Mouse (Mus musculus) hindbrain, embryonic 13.5 days (tissue): ENCODE results near the gene Pcx. TPM values are rescaled to one million over a fixed set of nuclear protein-coding genes. Genes with fewer than 3 reads are reported as not detected.
A peak's percentile ranks its signal among the peaks of the same experiment; 100 is the strongest.

Source experiments
- ATAC-seq: fragments of 200-750 bp; cut with Nextera tagmentation; 2 replicates; pipeline ENCODE4 v1.8.0; 2017; ENCODE audit warnings: moderate TSS enrichment; ENCODE audit not compliant: low FRiP score
- H3K27ac ChIP-seq: fragments of 300-500 bp; sonication (generic); 2 replicates; pipeline ENCODE4 v1.5.1; 2015; ENCODE audit warnings: inconsistent platforms, mild to moderate bottlenecking, moderate library complexity
- H3K27me3 ChIP-seq: fragments of 300-500 bp; sonication (generic); 2 replicates; pipeline ENCODE4 v1.6.1; 2015; ENCODE audit warnings: mild to moderate bottlenecking, inconsistent platforms
- H3K36me3 ChIP-seq: fragments of 300-500 bp; sonication (generic); 2 replicates; pipeline ENCODE4 v1.6.1; 2015; ENCODE audit warnings: mild to moderate bottlenecking, inconsistent platforms
- H3K4me1 ChIP-seq: fragments of 300-500 bp; sonication (generic); replicated peaks from 2 replicates; pipeline ENCODE4 v1.6.1; 2015; ENCODE audit warnings: inconsistent platforms
- H3K4me2 ChIP-seq: fragments of 300-500 bp; sonication (generic); 2 replicates; pipeline ENCODE4 v1.6.1; 2015; ENCODE audit warnings: inconsistent platforms, mild to moderate bottlenecking, moderate library complexity
- H3K4me3 ChIP-seq: fragments of 300-500 bp; sonication (generic); 2 replicates; pipeline ENCODE4 v1.5.1; 2015; ENCODE audit warnings: mild to moderate bottlenecking, inconsistent platforms
- H3K9ac ChIP-seq: fragments of 300-500 bp; sonication (generic); 2 replicates; pipeline ENCODE4 v1.6.1; 2015; ENCODE audit warnings: mild to moderate bottlenecking, inconsistent platforms
- H3K9me3 ChIP-seq: fragments of 300-500 bp; sonication (generic); 2 replicates; pipeline ENCODE4 v1.6.1; 2016; ENCODE audit warnings: inconsistent platforms
- WGBS: fragments of 180-500 bp; shearing (Covaris S2); methylation state at CpG from one replicate; pipeline ENCODE4 v1.1.7; 2015; 5-methylcytosine and 5-hydroxymethylcytosine counted together
- polyA plus RNA-seq: library from polyadenylated mRNA; unstranded; fragments of >200 nt; fragmentation: Nextera tagmentation; extraction: Ambion mirVana; gene quantifications from 2 replicates; pipeline ENCODE4 v1.2.1, GENCODE M21; 2015

Gene Pcx
- polyA plus RNA-seq, 1 experiment from 2014 or later, result 24.3 TPM

GRCm38 (mm10) chr19:4607406-4607805 lies 97.1 kb downstream of the Pcx start:
- Histone ChIP-seq H3K27me3 (no peaks in the 10 kb centered on the region), H3K9me3 (no peaks in the 10 kb centered on the region), H3K9ac (no peak overlapping the region), H3K36me3 (peaks cover 27% of the 10 kb centered on the region), H3K27ac (no peak overlapping the region), H3K4me1 (peaks cover 17% of the 10 kb centered on the region), H3K4me2 (no peak overlapping the region), H3K4me3 (no peak overlapping the region)
- WGBS, result 90% methylated on average over 12 of the region's 12 CpGs
- no peak for ATAC-seq

DNA sequence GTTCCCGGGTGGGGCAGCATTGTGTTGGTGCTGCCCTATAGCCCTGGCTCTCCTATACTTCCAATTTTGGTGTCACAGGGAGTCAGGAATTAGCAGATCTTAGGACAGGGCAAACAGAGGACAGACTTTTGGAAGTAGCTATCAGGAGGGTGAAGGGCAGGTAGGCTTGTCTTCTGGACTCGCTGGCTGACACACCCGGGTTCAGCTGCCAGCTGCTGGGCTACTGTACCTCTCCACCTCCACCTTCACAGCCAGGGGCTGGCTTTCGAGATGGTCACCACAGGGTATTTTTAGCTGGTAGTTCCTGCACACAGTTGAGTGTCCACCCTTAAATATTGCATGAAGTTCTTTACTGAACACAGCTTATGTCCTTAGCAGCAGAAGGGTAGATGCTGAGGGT lies 98.2 kb downstream of the Pcx start:
- no peak for ATAC-seq
- H3K4me3 ChIP-seq, result no peak overlapping the region
- 95% methylated on average over 4 of the region's 4 CpGs for WGBS
- peaks cover 28% of the 10 kb centered on the region for H3K4me1 ChIP-seq
- H3K36me3 ChIP-seq, result peaks cover 38% of the 10 kb centered on the region
- no peak overlapping the region for H3K27ac ChIP-seq
- no peak overlapping the region for H3K4me2 ChIP-seq
- no peaks in the 10 kb centered on the region for H3K9me3 ChIP-seq
- H3K9ac ChIP-seq, result no peak overlapping the region
- H3K27me3 ChIP-seq, result no peaks in the 10 kb centered on the region

GRCm38 (mm10) chr19:4610109-4610508 lies 99.8 kb downstream of the Pcx start:
- no peak for ATAC-seq
- no peak overlapping the region for H3K4me3 ChIP-seq
- WGBS, result 67% methylated on average over 4 of the region's 4 CpGs
- no peaks in the 10 kb centered on the region for H3K9me3 ChIP-seq
- no peak overlapping the region for H3K27ac ChIP-seq
- H3K36me3 ChIP-seq, result peaks cover 44% of the 10 kb centered on the region
- no peaks in the 10 kb centered on the region for H3K27me3 ChIP-seq
- H3K4me2 ChIP-seq, result no peak overlapping the region
- peaks cover 40% of the 10 kb centered on the region for H3K4me1 ChIP-seq
- no peak overlapping the region for H3K9ac ChIP-seq

DNA sequence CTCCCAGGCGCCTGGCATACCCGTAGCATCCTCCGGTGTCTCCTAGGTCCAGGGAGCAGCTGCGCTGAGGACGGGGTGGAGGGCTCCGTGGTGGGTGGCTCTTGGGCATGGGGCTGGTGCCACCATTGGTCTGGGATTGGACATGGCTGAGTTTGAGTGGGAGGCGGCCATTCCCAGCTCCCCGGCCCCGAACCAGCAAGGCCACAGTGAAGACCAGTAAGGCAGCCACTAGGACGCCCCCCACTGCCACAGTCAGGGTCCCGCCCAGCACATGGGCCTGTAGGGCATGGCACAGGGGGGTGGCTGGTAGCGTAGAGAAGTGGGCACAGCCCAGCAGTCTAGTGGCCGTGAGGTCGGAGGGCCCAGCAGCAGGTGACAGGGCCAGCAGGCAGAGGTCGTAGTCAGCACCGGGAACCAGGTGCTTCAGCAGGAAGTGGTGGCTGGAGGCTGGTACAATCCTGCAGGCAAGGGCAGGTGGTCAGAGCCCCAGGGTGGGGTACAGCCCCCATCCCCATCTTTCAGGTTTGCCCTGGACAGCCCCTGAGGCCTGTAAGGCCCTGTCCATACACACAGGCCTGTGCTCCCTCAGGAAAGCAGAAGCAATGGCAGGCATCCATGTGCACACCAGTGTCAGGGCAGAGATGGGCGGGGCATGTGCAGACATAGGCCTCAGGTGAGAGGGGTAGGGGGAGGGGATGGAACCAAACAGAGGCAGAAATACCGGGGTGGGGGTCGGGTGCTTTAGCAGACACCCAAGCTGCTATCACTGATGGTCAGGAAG lies 102.1 kb downstream of the Pcx start:
- H3K4me2 ChIP-seq, result peak overlapping the region; percentile 6; the same call in 1 of the 2 replicates
- H3K36me3 ChIP-seq, result peaks cover 44% of the 10 kb centered on the region
- ATAC-seq, result no peak
- no peaks in the 10 kb centered on the region for H3K9me3 ChIP-seq
- WGBS, result 90% methylated on average over 19 of the region's 19 CpGs
- peak overlapping the region; percentile 99 for H3K9ac ChIP-seq
- no peak overlapping the region for H3K4me3 ChIP-seq
- peaks cover 51% of the 10 kb centered on the region for H3K4me1 ChIP-seq
- peaks cover 6% of the 10 kb centered on the region; the same call in 1 of the 2 replicates for H3K27me3 ChIP-seq
- H3K27ac ChIP-seq, result no peak overlapping the region

GRCm38 (mm10) chr19:4613464-4614304 lies 103.4 kb downstream of the Pcx start:
- WGBS, result 89% methylated on average over 33 of the region's 33 CpGs
- no peak for ATAC-seq
- H3K9ac ChIP-seq, result peak overlapping the region; percentile 99

GRCm38 (mm10) chr19:4614305-4615150 lies 104.3 kb downstream of the Pcx start:
- Histone ChIP-seq H3K27ac (peak overlapping the region; percentile 97), H3K4me1 (peaks cover 55% of the 10 kb centered on the region), H3K9ac (peak overlapping the region; percentile 99), H3K4me2 (peak overlapping the region; percentile 85), H3K36me3 (peaks cover 44% of the 10 kb centered on the region), H3K9me3 (no peaks in the 10 kb centered on the region), H3K27me3 (peaks cover 11% of the 10 kb centered on the region; the same call in 1 of the 2 replicates), H3K4me3 (peak overlapping the region; percentile 95)
- 24% methylated on average over 34 of the region's 49 CpGs for WGBS
- ATAC-seq, result 0 out of 2 replicates have a peak, but pooled peaks have one; percentile 4

More at GRCm38 (mm10) chr19:4613464-4614304, 103.4 kb downstream of the Pcx start:
- Histone ChIP-seq H3K4me1 (peaks cover 55% of the 10 kb centered on the region), H3K27me3 (peaks cover 11% of the 10 kb centered on the region; the same call in 1 of the 2 replicates), H3K4me2 (peak overlapping the region; percentile 85), H3K36me3 (peaks cover 44% of the 10 kb centered on the region), H3K9me3 (no peaks in the 10 kb centered on the region), H3K27ac (peak overlapping the region; percentile 97), H3K4me3 (peak overlapping the region; percentile 95)

DNA sequence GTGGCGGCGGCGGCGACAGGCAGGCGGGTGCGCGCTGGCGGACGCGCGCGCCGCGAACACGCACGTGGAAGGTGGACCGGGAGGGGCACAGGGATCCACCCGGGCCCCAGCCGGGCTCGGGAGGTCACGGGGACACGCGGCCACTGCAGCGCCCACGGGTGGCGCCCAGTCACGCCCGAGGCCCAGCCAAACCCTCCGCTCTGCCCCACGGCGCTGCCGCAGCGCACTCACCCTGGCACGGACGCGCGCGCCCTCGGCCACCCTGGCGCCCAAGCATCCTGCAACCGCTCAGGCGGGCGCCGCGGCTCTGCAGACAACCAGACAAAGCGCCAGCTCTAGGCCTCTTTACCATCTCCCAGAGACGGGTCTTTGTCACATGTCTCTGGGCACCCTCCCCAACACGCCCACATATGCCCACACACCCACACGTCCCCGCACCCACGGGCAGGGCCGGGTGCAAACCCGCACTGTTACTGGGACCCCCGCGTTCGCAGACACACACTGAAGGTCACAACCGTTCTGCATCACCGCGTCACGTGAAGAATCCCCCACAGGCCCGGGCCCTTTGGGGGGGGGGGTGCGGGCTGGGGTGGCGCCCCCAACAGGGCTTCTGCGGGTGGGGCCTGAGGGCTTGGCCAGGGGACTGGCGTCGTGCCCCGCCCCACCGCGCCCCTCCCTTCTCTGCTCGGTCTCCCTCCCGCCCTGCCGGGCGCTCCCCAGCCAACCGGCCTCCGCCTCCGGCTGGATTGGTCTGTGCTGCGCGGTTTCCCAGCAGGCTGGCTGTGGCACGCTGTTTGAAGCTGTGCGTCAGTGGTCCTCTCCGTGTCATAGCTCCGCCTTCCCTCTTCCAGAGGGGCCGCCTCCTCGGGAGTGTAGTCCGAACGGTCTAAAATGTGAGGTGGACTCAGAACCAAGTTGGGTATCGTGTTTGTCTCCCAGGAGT lies 105.2 kb downstream of the Pcx start, which contains the start of gene Lrfn4:
Gene Lrfn4, minus strand, starts transcription at position 517 of the 943 bp plus-strand sequence.
- Histone ChIP-seq H3K4me2 (peak within 1 kb of the TSS; percentile 85), H3K27ac (peak within 1 kb of the TSS; percentile 97), H3K9me3 (no peaks in the 10 kb centered on the region), H3K9ac (peak within 1 kb of the TSS; percentile 99), H3K4me3 (peak within 1 kb of the TSS; percentile 95), H3K36me3 (peaks cover 40% of the 10 kb centered on the region), H3K27me3 (peaks cover 11% of the 10 kb centered on the region; the same call in 1 of the 2 replicates), H3K4me1 (peaks cover 55% of the 10 kb centered on the region)
- WGBS, result under 1% methylated on average over 87 of the region's 87 CpGs
- ATAC-seq, result peak; percentile 93

GRCm38 (mm10) chr19:4616546-4616945 lies 106.3 kb downstream of the Pcx start:
- peak overlapping the region; percentile 99; the same call in 1 of the 2 replicates for H3K9ac ChIP-seq
- H3K4me2 ChIP-seq, result no peak overlapping the region; the same call in 1 of the 2 replicates

DNA sequence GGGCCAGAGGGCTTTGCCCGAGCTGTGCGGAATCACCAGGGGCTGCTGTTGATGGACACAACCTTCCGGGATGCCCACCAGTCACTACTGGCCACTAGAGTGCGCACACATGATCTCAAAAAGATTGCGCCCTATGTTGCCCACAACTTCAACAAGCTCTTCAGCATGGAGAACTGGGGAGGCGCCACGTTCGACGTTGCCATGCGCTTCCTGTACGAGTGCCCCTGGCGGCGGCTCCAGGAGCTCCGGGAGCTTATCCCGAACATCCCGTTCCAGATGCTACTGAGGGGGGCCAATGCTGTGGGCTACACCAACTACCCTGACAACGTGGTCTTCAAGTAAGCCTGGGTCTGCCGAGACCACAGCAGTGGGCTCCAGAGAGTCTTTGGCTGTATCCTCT lies 107.9 kb downstream of the Pcx start:
- H3K9ac ChIP-seq, result no peak overlapping the region
- H3K4me2 ChIP-seq, result no peak overlapping the region
- 39% methylated on average over 18 of the region's 18 CpGs for WGBS
- H3K4me3 ChIP-seq, result no peak overlapping the region
- no peak for ATAC-seq
- H3K9me3 ChIP-seq, result no peaks in the 10 kb centered on the region
- H3K36me3 ChIP-seq, result peaks cover 39% of the 10 kb centered on the region
- H3K27ac ChIP-seq, result no peak overlapping the region
- H3K27me3 ChIP-seq, result peaks cover 11% of the 10 kb centered on the region; the same call in 1 of the 2 replicates
- H3K4me1 ChIP-seq, result peaks cover 31% of the 10 kb centered on the region

More at GRCm38 (mm10) chr19:4616546-4616945, 106.3 kb downstream of the Pcx start:
- no peaks in the 10 kb centered on the region for H3K9me3 ChIP-seq
- WGBS, result 37% methylated on average over 4 of the region's 4 CpGs
- H3K4me1 ChIP-seq, result peaks cover 47% of the 10 kb centered on the region
- H3K27me3 ChIP-seq, result peaks cover 11% of the 10 kb centered on the region; the same call in 1 of the 2 replicates
- H3K4me3 ChIP-seq, result no peak overlapping the region
- H3K27ac ChIP-seq, result peak overlapping the region; percentile 97; the same call in 1 of the 2 replicates
- ATAC-seq, result no peak
- peaks cover 39% of the 10 kb centered on the region for H3K36me3 ChIP-seq

DNA sequence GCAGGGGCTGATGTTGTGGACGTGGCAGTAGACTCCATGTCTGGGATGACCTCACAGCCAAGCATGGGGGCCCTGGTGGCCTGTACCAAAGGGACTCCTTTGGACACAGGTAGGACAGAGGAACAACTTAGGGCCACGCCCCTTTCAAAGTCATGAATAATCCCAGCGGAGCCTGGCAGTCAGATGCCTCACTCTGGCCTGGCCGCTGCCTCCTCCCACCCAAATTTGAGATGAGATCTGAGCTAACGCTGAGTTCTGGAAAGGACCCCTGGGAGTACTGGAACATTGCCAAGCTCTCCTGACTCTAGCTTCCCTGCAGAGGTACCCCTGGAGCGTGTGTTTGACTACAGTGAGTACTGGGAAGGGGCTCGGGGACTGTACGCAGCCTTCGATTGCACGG lies 109.2 kb downstream of the Pcx start:
- H3K9ac ChIP-seq, result no peak overlapping the region
- H3K27ac ChIP-seq, result no peak overlapping the region
- peaks cover 11% of the 10 kb centered on the region; the same call in 1 of the 2 replicates for H3K27me3 ChIP-seq
- H3K4me3 ChIP-seq, result no peak overlapping the region
- peaks cover 38% of the 10 kb centered on the region for H3K36me3 ChIP-seq
- ATAC-seq, result no peak
- H3K4me1 ChIP-seq, result peaks cover 29% of the 10 kb centered on the region
- H3K9me3 ChIP-seq, result no peaks in the 10 kb centered on the region
- WGBS, result 81% methylated on average over 10 of the region's 10 CpGs
- no peak overlapping the region for H3K4me2 ChIP-seq
